Mouse (Mus musculus): ENCODE data around the gene Itpr1.

Itpr1 gene

GRCm38 (mm10) chr6:108599317-108599716 lies 386.4 kb downstream of the Itpr1 start:
- ChIA-PET CTCF (no interaction called here), POLR2A (no interaction called here)
